Mouse (Mus musculus): ENCODE measurements around the gene Fgd3. TPM values are rescaled to one million over a fixed set of nuclear protein-coding genes. Genes with fewer than 3 reads are reported as not detected.

Fgd3 gene
- total RNA-seq, 2 experiments from 2014 or later = 0.54 to 0.97 TPM

DNA sequence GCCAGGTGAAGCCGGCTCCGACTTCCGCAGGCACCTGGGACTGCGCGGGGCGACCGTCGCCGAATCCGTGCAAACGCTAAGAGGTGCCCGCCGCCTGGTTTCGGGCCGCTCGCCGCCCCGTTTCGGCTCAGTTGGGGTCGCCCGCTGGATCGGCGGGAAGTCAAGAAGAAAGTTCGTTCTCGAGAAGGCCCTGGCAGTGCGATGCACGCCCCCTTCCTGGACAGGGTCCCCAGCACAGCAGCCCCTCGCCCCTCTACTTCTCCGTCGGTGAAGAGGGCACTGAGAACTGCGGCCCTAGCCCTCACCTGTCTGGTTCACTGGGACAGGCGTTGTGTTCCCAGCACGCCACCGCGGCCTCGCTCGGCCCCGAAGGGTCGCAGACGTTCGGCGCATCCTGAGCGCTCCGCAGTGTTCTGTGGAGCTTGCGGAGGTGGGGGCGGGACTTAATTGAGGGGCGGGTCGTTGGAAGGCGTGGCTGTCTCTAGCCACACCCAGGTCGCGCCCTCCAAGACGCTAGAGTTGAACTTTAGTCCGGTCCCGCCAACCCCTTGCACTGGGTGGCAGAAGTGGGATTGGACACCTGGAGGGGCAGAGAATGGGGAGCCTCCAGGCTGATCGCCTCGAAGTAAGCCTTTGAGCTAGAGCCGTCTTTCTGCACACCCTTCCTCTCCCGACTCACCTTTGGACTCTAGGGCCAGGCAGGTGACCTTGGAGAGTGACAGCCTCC, 72.2 kb downstream of the Fgd3 start:
- DNase-seq = no peak

DNA sequence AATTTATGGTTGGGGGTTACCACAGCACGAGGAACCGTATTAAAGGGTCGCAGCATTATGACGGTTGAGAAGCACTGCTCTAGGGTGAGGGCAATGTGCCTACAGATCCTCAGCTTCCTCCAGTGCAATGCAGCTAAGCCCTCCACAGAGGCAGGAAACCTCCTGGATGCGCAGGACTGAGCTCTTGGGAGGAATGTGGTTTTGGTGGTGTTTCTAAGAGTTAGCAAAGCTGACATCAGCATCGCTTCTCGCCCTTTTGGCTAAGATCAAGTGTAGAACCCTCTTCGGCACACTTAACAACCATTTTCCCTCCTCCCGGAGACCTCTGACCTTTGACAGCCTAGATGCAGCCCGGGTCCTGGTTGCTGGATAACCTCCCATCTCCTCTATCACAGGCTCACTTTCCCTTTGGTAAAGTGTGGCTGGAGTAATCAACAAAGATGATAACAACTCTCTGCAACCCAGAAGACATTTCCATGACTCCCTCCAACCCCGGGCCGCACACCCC, 72.8 kb downstream of the Fgd3 start:
- DNase-seq = no peak

DNA sequence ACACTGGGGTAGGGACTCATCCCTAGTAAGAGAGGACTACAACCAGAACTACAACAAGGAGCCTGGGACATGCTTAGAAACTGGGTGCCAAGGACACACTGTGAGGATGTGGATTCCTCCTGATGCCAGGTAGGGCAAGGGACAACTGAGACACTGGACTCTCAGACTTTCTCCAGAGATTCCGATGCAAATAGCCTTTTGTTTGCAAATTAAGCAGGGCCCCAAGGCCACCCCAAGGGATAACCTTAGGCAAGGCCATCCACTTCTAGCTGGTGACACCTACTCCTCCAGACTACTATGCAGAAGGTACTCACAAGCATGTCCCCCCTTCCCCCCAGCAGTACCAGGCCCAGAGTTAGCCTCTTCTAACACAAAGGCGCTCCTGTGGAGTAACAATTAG, 73.5 kb downstream of the Fgd3 start:
- no peak for DNase-seq

DNA sequence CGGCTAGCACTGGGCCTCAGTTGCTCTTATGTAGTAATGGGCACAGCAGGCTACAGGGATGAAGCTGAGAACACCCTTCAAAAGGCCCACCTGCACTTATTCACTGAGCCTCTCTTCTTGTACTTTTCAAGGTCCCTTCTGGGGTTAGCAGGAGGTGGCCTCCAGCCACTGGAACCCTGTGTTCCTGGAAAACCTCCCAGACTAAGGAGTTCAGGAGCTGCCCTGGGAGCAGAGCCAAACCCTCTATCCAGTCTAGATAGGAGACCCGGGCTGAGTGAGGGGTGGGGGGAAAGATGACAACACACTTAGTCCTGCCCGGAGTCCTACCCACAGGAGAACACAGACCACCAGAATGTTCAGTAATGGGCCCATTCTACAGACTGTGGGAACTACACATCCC, 74.1 kb downstream of the Fgd3 start:
- no peak for DNase-seq

DNA sequence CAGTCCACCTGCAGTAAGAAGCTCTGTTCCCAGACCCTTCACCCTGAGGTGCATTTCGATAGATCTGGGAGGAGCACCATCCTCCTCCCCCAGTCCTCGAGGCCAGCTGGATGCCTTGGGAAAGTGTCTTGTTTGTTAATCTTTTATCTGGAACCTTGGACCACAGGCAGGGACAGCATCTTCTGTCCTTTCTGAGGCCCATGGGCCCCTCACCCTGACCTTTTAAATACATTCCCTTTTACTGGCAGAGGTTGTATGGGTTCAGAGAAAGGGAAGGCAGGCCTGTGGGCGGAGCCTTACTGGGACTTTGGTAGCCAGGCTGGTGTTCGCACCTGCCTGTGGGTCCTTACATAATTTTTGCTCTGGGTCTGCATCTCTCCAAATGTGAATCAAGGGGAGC, 74.9 kb downstream of the Fgd3 start:
- DNase-seq = no peak

DNA sequence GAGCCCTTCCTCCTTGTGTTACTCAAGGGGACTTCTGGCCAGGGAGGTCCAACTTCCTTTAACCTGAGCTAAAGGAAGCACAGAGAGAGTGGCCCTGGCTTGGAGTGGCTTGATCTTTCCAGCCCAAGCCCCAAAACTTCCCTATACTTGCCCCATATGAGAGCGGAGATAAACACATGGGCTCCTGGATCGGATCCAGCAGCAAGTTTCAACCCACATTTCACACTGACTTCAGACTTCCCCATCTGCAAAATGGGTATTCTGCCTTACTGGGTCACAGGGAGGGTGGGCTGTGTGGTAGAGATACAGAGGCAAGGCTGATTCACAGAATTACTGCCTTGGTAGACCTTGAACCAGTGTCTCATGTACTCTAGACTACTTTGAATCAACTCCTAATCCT, 76.6 kb downstream of the Fgd3 start:
- no peak for DNase-seq

DNA sequence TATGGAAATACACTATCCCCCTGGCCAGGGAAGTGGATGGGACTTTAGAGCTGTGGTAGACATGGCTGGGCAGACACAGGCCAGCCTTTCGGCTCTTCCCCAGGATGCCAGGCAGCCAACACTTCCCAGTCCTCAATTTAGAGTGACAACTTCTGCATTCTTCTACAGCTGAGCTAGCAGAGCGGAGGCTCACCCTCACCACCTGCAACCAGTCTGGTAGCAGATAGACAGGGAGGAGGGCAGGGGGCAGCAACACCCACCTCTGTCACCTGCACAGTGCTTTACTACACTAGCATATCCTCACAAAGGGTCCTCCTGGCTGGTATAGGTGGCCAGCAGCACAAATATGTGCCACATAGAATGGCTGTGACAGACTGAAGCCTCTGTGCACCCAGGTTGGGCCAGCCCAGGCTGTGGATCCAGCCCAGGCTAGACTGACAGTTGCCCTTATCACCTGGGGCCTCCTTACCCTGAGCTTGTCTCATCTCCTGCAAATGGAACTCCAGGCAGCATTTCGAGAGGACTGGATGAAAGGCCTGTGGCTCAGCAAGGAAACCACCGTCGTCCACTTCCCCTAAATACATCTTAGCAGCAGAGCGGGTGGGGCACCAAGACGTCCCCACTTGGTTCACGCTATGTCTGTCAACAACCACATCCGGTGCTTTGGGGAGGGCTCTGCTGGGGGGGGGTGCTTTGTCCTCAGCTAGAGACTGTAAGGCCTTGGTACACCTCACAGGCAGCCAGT, 77.6 kb downstream of the Fgd3 start:
- peak; percentile 38 for DNase-seq

DNA sequence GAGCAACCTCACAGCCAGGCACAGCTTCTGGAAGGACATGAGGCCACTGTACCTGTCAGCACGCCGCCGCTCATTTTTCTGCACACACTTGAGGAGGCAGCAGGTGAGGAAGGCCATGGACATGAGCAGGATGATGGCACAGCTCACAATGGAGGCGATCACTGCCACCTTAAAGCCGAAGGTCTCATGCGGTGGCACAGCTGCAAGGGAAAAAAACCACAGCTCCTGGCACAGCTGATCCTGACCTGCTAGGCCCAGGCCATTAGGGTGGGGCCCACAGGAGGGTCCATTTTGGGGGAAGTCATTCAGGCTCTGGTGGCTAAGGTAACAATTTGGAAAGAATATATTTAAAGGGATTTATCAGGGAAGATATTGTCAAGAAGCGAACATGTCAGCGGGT, 81.4 kb downstream of the Fgd3 start:
- DNase-seq = no peak

DNA sequence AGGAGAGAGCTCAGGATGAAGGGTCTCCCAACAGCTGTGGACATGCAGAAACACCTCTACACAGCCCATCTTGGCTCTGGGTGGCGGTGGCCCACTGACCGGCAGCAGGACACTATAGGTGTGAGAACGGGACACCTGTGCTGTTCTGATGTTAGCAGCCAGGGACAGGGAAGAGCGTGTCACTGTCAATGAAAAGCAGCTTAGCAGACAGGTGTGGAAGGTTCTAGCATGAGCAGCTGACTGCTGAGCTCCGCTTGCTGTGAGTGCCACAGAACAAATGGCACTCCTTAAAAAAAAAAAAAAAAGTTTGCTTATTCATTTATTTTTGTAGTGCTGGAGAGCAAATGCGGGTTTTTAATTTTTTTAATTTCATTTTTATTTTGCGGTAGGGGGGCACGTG, 82.5 kb downstream of the Fgd3 start:
- DNase-seq = no peak

DNA sequence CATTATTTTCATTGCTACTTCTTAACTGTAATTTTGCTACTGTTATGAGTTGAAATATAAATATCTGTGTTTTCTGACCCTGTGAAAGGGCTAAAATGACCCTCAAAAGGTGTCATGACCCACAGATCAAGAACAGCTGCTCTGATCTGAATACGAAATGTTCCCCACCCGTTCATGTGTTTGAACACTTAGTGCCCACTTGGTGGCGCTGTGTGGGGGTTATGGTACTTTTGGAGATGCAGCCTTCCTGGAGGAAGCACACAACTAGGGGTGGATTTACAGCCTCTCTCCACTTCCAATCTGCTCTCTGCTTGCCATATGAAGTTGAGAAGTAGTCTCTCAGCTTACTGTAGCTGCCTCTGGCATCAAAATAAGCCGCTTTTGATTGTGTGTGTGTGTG, 85.4 kb downstream of the Fgd3 start:
- DNase-seq = no peak

DNA sequence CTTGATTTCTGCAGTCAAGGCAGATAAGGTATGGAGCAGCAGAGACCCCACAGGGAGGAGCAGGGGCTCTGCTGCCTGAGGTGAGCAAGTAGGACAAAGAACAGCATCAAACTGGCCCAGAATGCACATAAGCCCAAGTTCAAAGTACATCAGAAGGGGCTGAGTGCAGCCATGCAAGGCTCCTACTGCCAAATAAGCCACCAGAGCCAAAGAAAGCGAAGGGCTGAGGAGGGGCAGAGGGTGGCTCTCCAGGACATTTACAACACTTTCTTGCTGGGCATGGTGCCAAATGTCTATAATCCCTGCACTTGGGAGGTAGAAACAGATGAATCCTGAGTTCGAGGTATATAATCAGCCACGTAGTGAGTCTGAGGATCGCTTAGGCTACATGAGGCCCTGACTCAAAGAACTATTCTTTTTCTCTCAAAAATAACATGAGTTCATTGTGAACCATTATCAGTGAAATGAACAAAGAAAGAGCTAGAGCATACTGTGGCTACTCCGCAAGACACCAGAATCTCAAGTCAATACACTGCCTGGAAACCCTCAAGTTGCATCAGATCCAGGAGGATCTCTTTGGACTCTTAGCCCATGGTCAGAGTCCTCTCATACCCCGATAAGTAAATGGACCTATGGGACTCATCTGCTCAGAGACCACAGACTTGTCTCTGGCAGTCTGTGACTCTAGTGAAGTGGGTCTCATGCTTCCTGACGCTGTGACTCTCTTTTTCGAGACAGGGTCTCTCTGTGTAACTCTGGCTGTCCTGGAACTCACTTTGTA, 86.1 kb downstream of the Fgd3 start:
- no peak for DNase-seq

DNA sequence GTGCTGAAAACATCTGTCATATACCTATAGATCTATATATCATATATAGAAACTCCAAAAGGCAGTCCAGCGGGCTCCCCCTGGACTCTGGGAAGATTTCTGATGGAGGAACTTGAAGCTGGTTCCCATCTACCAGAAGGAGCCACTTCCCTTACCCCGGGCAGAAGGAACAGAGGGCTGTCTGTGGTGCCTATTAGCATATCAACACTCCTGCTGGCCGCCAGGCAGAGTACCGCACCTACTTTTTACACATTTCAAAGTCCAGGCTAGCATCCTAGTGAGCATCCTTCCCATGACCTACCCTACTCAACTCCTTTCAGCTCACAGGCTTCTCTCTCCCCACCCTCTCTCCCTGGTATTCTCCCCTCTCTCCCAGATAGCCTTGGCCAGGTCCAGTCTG, 94.5 kb downstream of the Fgd3 start:
- no peak for DNase-seq

DNA sequence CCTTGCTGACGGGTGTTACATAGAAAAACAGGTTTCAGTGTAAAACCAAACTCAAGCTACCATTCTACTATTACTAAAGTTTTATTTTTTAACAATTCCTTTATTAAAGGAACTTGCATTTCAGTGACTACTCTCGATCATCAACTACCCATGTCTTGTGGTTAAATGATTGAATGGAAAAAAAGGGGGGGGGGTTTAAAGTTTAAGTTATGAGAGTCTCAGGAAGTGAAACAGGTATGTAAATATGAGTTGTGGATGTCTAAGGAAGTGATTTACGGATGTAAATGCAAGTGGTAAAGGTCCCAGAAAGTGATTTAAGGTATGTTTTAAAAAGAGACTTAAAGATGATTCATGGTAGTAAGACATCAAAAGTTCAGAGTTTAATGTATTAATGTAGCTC, 95.0 kb downstream of the Fgd3 start:
- DNase-seq = no peak

DNA sequence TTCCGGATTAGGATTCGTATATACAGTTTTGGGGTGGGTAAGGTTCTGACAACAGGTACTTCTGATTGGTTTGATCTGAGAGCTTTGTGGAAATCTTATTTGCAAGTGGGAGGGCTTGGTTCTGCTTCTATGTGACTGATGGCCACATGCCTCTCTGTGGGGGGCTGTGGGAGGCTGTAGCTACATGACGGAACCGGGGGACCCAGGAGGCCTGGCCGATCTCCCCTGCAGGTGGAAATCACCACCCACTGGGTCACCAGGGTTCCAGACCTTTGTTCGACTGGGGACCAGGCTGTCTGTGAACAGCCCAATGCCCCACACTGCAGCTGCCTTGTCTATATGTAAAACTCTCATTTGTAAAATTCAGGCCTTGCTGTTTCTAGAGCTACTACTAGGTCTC, 95.4 kb downstream of the Fgd3 start:
- no peak for DNase-seq

DNA sequence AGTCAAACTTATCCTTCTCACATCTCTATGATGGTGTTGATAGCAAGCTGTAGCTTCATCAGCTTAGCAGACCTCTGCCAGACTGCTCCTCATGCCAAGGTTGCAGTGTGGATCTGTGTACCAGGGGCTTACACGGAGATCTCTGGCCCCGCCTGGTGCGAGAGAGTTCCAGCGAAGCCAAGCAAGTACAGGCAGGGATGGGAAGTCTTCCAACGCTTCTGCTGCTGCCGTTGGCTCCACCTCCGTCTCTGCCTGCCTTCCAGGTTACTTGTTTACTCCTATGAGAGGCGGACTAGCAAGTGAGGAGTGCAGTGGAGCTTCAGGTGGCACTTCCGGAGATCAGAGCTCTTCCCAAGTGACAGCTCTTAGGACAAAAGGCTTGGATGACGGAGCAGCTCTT, 95.8 kb downstream of the Fgd3 start:
- DNase-seq = no peak

DNA sequence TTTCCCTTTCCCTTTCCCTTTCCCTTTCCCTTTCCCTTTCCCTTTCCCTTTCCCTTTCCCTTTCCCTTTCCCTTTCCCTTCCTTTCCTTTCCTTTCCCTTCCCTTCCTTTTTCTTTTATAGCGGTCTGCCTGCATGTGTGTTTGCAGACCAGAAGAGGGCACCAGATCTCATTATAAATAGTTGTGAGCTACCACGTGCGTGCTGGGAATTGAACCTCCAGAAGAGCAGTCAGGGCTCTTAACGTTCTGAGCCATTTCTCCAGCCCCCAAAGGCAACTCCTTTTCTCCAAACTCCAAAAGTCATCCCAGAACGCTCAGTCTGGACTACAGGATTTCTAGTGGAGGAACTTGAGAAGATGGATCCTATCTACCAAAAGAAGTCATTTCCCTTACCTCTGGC, 99.2 kb downstream of the Fgd3 start:
- DNase-seq = no peak

DNA sequence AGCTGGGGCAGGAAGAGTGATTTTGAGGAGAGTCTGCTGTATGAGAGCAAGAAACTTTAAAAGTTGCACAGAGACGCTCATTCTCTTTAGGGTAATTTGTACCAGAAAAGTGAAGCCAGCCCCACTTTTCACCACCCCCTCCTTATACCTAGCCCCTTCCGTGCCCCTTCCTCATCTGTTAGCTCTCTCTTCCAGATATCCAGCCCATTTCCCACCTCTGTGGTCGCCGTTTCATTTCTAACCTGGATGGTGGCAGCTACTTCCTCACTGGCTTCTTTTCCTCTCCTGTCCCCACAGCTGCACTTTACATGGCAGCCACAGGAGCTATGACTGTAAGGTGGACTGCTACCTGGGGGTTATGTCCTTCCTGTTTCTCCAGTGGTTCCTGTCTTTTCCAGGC, 100.7 kb downstream of the Fgd3 start:
- DNase-seq = no peak

DNA sequence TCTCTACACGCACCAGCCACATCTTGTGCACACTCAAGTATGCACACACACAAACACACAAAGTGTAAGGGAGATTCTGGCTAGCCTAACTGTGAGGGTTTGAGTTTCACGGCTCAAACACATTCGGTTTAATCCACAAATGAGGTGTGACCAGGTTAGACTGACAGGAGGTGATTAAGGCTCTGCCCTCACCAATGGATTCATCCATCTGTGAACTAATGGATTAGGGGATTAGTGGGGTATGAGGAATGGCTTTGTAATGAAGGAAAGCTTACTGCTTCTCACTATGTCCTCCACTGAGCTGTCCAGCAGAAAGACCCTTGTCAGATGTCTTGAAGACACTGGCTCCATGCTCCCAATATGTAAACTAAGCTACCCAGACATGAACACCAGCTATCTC, 101.5 kb downstream of the Fgd3 start:
- DNase-seq = no peak

DNA sequence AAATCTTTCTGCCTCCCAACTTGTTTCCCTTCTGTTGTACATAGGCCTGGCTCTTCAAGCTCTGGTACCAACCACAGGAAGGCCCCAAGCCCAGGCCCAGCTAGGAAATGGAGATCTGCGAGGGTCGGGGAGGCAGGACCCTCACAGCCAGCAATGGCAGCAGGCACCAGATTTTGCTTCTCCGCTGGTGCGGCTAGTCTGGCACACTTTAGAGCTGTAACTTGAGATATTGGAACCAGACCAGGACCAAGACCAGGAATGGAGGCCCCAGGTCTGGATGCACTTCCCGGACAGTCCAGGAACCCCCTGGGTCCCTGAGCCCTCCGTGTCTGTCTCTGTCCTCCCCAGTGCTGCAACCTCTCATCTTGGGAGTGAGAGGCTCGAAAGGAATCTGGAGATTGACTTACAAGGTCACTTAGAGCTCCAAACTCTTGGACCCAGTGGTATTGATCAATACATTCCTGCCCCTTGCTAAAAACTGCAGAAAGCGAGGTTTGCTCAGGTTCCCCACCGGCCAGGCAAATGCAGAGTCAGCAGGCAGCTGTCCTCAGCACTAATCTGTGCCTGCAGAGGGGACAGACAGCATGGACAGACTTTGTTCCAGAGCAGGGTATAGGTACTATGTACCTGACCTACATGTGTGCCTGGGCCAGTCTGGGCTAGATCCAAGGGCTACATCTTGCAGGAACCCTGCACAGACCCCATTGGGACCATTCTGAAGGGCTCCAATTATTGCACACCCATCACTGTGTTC, 103.1 kb downstream of the Fgd3 start:
- DNase-seq = peak; percentile 42

DNA sequence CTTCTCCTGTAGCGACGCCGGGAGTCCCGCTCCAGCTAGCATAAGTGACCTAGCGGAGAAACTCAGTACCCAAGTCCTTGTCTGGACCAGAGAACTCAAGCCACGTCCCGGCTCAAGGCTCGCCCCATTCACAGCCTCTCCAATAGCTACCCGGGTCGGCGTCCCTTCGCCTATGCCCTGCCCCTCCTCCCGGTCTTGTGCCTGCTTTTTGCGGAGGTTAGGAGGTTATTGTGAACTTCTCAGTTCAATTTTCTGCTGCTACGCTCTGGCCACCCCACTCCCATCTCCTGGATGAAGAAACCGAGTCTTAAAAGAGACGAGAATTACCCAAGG, 103.9 kb downstream of the Fgd3 start:
- DNase-seq = no peak

DNA sequence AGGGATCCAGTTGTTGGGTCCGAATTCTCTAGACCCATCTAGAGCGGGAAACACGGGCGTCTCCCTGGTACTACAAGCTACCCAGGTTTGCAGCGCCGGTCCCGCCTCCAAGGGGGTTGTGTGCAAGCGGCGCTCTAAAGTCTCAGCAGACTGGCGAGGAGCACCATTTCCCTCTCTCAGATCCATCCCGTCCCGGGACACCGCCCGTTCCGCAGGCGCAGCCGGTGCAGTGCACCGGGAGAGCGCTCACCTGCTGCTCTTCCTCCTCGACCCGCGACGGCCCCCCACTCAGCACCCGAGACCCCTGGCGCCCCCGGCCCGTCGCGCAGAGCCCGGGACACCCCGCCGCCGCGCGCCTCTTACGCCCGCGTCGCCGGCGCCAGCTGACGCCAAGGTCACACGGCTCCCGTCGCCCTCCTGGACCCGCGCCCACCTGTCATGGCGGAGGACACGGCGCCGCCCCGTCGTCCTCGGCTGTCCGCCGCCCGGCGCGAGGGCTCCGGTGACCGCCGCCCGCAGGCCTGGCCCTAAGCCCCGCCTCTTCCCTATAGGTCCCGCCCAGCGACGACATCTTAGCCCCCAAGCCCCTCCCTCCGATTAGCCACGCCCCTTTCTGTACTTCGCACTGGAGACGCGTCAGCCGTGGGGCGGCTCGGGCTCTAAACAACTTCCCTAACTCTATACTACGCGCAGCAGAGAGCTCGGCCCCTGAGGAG, 104.4 kb downstream of the Fgd3 start, which contains the start of gene Card19:
TSS of gene Card19 (minus strand) at position 534 of the 716 bp plus-strand sequence.
- peak; percentile 95 for DNase-seq

DNA sequence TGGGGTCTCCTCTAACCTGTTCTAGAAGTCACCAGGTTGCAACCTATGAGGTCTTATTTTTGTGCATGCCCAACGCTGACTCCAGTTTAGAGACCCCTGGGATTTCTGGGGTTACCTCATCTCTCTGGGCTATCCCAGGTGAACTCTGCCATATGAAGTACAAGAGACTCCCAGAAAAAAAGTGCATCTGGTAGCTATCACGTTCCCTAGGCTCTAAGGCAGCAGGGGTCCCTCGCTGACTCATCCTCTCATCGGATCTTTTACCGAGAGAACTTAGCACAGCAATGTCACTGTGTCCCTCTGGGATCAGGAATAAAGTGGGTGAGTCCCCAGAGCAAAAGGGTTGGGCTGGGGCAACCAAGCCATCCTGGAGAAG, 105.0 kb downstream of the Fgd3 start:
- no peak for DNase-seq
